Mouse (Mus musculus): ENCODE measurements around the gene Ybx3. TPM values are rescaled to one million over a fixed set of nuclear protein-coding genes. Genes with fewer than 3 reads are reported as not detected.

Gene Ybx3
- total RNA-seq (2015) (198 and 202 TPM in 2 replicates), total RNA-seq (2017) (215 and 291 TPM in 2 replicates)

GRCm38 (mm10) chr6:131388040-131389021, at the start of gene Ybx3:
Gene Ybx3, minus strand, starts transcription at chr6:131388476.
- ATAC-seq (ENCODE audit: poor library complexity, severe bottlenecking) = peak; percentile 70

GRCm38 (mm10) chr6:131436626-131437025, 48.4 kb upstream of the Ybx3 start:
- ATAC-seq (ENCODE audit: poor library complexity, severe bottlenecking) = no peak

- no peak for ATAC-seq (ENCODE audit: poor library complexity, severe bottlenecking)
These were observed 45.8 kb upstream of the Ybx3 start for GRCm38 (mm10) chr6:131434088-131434487.

GRCm38 (mm10) chr6:131433153-131434048, 45.1 kb upstream of the Ybx3 start:
- peak; percentile 95 for ATAC-seq (ENCODE audit: poor library complexity, severe bottlenecking)

- ATAC-seq (ENCODE audit: poor library complexity, severe bottlenecking) = peak; percentile 81
These were observed 33.3 kb upstream of the Ybx3 start for GRCm38 (mm10) chr6:131421572-131421971.

GRCm38 (mm10) chr6:131419614-131420013, 31.3 kb upstream of the Ybx3 start:
- ATAC-seq (ENCODE audit: poor library complexity, severe bottlenecking) = peak; percentile 79

GRCm38 (mm10) chr6:131418770-131419169, 30.5 kb upstream of the Ybx3 start:
- ATAC-seq (ENCODE audit: poor library complexity, severe bottlenecking) = peak; percentile 38

GRCm38 (mm10) chr6:131411116-131411843, 23.0 kb upstream of the Ybx3 start:
- no peak for ATAC-seq (ENCODE audit: poor library complexity, severe bottlenecking)

- ATAC-seq (ENCODE audit: poor library complexity, severe bottlenecking) = no peak
These were observed 18.7 kb upstream of the Ybx3 start for GRCm38 (mm10) chr6:131406957-131407356.

GRCm38 (mm10) chr6:131405896-131406295, 17.6 kb upstream of the Ybx3 start:
- ATAC-seq (ENCODE audit: poor library complexity, severe bottlenecking) = no peak

- ATAC-seq (ENCODE audit: poor library complexity, severe bottlenecking) = peak; percentile 69
These were observed 16.9 kb upstream of the Ybx3 start for GRCm38 (mm10) chr6:131405174-131405573.

GRCm38 (mm10) chr6:131404260-131404659, 16.0 kb upstream of the Ybx3 start:
- peak; percentile 56 for ATAC-seq (ENCODE audit: poor library complexity, severe bottlenecking)

- no peak for ATAC-seq (ENCODE audit: poor library complexity, severe bottlenecking)
These were observed 14.8 kb upstream of the Ybx3 start for GRCm38 (mm10) chr6:131403036-131403435.

- no peak for ATAC-seq (ENCODE audit: poor library complexity, severe bottlenecking)
These were observed 14.3 kb upstream of the Ybx3 start for GRCm38 (mm10) chr6:131402606-131403005.

GRCm38 (mm10) chr6:131401259-131401658, 13.0 kb upstream of the Ybx3 start:
- ATAC-seq (ENCODE audit: poor library complexity, severe bottlenecking) = no peak

GRCm38 (mm10) chr6:131396650-131397049, 8.4 kb upstream of the Ybx3 start:
- 0 out of 2 replicates have a peak, but pooled peaks have one; percentile 27 for ATAC-seq (ENCODE audit: poor library complexity, severe bottlenecking)

GRCm38 (mm10) chr6:131393873-131394660, 5.8 kb upstream of the Ybx3 start:
- ATAC-seq (ENCODE audit: poor library complexity, severe bottlenecking) = no peak

GRCm38 (mm10) chr6:131387221-131388039, 846 bp downstream of the Ybx3 start:
- ATAC-seq (ENCODE audit: poor library complexity, severe bottlenecking) = peak; percentile 74
